Mouse (Mus musculus): ENCODE measurements around the gene Prss41.

- TF ChIP-seq MYOG (IDR thresholded peaks at IDR 0.05; ENCODE audit: control insufficient read depth, extremely low read depth, insufficient read length) = no peak
- TF ChIP-seq CTCF (IDR thresholded peaks at IDR 0.05; ENCODE audit: control insufficient read depth, insufficient read depth, insufficient read length) = no peak
- no peak for TF ChIP-seq MYOD1 (IDR thresholded peaks at IDR 0.05; ENCODE audit: control insufficient read depth, insufficient read length, low read depth)
- TF ChIP-seq USF1 (IDR thresholded peaks at IDR 0.05; ENCODE audit: low read depth) = no peak
Measured at GRCm38 (mm10) chr17:23829064-23829619, 14.8 kb downstream of the Prss41 start, which contains the start of gene Elob.

Measured in C2C12 (cell line).